Mouse (Mus musculus): ENCODE measurements at regions not wholly inside any gene's neighbourhood (a gene's known extent, or its start where the extent isn't known, plus 50 kb on each side); places are given as distances from the start of the nearest gene placed in this dataset.

DNA sequence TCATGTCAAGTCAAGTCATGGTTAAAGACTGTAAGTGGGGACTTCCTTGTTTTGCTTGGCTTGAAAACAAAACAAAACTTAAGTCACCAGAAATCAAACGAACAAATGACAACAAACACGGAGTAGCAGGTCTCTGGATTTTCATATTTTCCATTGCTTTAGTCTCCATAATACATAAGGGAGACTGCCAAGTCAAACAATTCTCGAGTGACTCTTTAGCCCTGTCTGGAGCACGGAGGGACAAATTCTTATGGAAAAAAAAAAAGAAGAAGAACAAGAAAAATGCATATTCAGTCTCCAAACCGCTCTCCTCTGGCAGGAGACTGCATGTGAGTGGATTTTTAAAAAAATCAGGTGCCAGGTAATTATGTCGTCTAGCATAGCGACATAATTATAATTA is 129.6 kb upstream of the Med14 start:
- intact Hi-C loops (cut with DNase I) = no loop called here
- no peak for DNase-seq

DNA sequence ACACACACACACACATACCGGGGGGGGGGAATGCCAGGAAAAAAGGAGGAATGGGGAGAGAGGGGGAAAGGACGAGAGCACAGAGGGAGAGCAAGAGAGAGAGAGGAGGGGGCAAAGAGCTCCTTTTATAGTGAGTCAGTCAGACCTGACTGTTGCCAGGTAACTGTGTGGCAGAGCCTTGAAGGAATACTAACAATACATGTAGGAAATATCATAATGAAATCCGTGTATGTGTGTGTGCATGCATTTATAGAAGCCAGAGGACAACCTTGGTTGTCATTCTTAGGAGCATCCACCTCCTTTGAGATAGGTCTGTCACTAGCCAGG is 127.6 kb upstream of the Med14 start:
- no peak for DNase-seq
- intact Hi-C loops (cut with DNase I) = no loop called here

DNA sequence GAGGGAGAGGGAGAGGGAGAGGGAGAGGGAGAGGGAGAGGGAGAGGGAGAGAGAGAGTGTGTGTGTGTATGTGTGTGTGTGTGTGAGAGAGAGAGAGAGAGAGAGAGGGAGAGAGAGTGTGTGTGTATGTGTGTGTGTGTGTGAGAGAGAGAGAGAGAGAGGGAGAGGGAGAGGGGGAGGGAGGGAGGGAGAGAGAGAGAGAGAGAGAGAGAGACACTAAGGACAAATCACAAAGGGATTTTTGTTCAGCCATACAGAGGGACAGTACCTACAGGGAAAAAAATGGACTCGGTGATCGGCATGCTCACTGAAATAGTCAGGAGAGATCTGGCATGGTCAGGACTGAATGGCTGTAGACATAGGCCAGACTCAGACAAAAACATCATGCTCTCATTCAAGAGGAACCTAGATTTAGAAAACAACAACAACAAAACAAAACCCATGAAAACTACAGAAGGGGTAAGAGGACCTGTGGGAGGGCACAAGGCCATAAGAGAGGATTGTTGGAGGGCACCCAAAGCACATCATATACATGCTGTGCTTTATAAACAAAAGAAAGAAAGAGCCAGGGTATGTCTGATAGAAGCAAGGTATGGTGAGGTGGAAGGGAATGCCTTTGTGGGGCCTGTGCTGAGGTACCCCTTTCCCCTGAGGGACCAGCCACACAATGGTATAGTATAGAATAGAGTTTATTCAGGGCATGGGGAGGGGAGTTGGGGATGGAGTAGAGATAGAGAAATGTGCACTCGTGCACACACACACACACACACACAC is 127.0 kb upstream of the Med14 start:
- intact Hi-C loops (cut with DNase I) = no loop called here
- DNase-seq = no peak

DNA sequence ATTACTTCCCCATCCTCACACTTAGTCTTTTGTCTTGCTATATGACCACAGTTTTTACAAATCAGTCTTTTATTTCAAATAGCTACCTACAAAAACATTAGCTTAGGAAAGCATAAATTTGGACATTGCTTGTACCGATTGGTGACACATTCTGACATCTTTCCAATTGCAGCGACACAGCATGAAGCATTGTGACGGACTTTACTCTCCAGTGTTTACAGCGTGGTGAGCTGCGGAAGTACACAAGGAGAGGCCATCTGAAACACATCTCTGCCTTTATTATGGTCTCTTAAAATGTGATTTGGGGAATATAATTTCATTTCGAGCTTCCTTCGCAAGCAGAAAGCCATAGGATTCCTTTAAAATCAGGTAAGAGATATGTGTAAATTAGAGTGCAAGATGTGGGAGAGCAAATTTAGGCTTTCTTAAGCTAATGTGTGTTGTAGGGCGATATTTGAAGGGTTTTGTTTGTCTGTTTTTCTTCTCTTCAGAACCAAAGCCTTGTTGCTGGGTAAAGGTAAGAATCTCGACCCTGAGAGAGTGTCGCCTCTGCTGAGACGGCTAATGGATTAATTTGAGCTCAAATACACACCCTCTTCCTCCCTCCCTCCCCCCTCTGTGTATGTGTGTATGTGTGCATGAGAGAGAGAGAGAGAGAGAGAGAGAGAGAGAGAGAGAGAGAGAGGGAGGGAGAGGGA is 126.3 kb upstream of the Med14 start:
- DNase-seq = no peak
- intact Hi-C loops (cut with DNase I) = no loop called here

DNA sequence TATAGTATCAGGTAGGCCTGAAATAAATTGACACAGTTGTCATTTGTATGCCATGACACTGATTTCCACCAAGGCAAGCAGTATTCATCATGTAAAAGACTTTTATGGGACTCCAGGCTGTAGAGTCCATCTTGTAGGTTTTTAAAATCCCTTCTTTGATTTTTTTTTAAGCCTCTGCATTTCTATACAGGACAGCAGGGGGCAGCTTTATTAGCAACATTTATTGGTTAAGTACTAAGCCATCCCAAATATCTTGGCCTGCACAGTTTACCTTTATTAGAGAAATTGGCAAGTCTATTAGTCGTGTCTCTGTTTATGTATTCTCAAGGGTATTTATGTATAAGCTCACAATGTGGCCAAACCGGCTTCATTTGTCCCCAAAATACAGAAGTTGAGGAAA is 125.6 kb upstream of the Med14 start:
- DNase-seq = no peak
- intact Hi-C loops (cut with DNase I) = no loop called here

DNA sequence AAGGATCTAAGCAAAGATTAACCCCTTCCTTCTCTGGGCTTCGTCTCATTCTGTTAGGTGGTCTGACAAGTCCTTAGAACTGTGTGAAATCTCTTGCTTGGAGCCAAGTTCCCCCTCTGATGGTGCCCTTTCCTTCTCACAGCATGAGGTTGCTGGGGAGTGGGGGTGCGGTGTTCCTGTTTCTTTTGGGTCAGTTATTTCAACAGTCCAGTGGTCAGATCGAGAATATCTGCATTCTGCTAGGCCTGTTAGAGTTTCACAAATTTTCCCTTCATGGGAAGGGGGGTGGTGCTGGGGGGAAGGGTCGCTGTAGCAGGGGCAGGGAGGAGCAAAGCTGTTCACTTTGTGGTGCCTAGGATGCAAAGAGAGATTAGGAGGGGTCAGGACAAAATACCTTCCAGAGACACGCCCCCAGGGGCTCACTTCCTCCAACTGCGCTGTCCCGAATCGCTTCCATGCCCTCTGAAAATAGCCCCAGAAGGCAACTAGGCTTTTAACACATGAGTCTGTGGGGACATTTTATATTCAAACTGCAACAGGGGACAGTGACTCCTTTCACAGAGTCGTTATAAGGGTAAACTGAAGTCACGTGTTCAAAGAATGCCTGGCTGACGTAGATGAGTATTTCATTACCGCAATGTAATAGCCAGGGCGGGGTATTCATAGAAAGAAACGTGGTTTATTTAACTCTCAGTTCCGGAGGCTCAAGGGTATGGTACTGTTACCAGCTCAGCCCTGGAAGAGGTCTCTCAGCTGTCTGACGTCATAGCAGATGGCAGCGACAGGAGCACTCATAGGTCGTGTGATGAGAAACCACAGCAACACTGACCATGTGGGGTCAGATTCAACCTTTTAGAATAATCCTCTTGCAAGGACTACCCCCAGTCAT is 124.5 kb upstream of the Med14 start:
- intact Hi-C loops (cut with DNase I) = no loop called here
- DNase-seq = peak; percentile 2

DNA sequence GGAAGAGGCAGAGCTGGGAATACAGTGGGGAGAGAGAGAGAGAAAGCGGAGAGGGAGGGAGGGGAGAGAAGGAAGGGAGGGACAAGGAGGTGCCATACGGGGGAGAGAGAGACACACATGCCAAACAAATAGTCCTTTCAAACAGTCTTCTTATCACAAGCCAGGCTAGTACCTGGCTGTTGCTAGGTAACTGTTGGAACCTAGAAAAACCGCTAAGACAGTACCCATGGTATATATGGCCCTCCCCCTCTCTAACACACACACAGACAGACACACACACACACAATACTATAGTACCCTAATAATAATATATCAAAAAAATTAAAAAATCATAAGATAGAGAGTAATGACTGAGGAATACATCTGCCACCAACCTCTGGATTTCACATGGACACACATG is 117.4 kb upstream of the Med14 start:
- intact Hi-C loops (cut with DNase I) = no loop called here
- DNase-seq = no peak

DNA sequence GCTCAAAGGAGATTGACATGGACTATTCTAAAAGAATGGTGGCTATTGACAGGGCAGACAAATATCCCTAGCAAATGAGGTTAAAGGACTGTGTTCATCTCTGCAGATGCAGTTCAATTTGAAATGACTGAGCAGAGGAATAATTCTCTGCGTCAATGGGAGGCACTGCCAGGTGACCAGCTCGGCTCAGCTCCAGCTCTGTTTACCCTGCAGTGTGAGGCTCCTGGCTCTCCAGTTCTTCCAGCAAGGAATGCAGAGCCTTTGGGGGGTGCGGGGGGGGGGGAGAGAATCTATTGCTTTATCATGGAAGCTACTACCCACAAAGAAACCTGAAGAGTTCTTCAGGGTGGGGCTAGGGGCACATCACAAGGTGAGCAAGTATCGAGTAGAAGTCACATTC is 115.6 kb upstream of the Med14 start:
- intact Hi-C loops (cut with DNase I) = no loop called here

DNA sequence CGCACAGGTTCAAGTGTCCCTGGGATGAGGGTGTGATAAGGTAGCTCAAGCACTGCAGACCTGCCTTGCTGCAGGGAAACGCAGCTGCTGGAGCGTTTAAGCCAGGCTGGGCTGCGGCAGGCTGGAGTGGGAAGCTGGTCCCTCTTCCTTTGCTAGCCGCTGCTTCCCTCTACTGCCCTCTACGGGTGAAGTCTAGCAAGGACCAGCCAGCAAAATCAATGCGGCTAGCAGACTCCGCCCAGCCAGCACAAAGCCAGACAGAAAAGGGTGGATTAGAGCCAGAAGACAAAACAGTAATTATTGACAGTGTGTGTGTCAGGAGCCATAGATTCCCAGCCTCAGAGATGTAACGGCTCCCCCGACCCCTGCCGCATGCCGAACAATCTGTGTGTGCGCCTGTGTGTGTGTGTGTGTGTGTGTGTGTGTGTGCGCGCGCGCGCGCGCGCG is 111.8 kb upstream of the Med14 start:
- intact Hi-C loops (cut with DNase I) = loop anchor here (5.0 kb wide), 1 partner anchor 199 kb away; the partner anchor contains the start of gene Usp9x
- peak; percentile 82 for DNase-seq

More for the DNA sequence above, 115.6 kb upstream of the Med14 start:
- DNase-seq = no peak

DNA sequence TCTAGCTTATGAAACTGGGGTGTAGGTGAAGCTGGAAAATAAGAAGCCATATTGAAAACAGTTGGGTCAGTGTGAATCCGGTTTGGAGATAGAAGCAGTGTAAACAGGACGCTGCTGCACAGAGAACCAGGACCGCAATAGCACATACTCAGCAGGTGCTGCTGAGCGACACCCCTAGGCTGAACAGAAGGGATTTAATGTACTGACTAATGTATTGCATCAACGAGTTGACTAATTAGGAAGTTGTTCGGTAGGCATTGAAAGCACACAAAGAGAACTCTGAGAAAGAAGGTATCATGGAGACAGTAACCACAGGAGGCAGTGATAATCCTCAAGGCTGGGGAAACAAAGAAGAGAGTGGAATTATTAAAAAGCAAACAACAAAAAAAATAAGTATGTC is 111.4 kb upstream of the Med14 start:
- intact Hi-C loops (cut with DNase I) = loop anchor here (5.0 kb wide), 1 partner anchor 199 kb away; the partner anchor contains the start of gene Usp9x
- DNase-seq = no peak

DNA sequence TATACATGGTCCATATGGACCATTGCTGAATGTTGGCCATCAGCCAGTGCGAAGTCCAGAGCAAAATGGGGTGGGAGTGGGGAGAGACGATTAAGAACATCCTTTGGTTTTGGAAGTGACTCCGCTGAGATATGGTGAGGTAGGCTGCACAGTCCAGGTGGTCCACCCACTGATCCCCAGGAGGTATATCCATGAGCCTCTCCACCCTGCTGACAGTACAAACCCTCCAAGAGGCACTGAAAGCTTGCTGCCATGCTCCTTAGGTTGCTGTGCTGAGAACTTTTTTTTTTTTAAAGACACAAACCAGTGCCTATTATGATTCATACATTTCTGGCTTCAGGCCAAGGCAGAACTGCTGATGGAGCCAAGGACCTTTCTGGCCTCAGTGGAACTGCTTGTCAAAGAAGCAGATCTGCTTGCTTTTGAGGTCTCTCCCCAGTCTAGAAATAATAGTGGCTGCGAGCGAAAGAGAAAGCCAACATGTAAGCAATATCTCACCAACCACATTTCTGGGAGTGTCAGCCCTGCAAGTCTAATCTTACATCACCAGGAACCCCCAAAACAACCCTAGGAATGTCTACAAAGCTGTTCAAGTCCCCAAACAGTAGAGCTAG is 105.1 kb upstream of the Med14 start:
- no peak for DNase-seq
- intact Hi-C loops (cut with DNase I) = no loop called here

DNA sequence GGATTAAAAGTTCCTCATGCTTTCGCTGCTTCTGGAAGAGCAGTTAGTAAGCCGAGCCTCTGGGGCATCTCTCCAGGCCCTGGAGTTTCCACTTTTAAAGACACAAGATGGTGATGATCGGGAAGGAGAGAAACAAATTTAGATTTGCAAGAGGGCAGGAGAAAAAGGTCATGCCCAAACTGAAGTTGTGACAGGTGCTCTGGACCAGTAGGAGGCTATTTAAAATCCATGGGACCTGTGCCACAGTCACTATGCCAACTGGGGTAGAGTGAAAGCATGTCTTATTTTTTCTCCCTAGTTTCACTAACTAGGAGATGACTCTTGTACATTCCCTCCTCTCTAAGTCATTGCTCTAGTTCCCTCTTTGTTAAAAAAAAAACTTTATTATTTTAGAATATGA is 104.3 kb upstream of the Med14 start:
- no peak for DNase-seq
- intact Hi-C loops (cut with DNase I) = no loop called here

DNA sequence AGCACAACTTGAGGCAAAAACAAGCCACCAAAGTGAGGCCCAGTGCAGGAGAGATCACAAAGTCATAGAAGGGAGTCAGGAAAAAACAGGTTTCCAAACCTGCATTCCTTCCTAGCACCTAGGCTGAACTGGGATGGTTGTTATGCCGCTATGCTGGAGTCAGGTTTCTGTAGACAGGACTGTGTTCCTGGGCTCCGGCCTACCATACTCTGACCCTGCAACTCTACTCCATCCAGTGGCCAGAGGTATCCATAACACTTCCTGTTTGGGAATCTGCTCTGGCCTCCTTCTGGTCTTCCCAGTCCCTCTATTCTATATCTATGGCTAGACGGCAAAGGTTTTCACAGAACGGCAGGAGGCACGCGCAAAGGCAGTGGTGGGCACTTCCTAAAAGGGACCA is 98.3 kb upstream of the Med14 start:
- intact Hi-C loops (cut with DNase I) = no loop called here
- DNase-seq = no peak

DNA sequence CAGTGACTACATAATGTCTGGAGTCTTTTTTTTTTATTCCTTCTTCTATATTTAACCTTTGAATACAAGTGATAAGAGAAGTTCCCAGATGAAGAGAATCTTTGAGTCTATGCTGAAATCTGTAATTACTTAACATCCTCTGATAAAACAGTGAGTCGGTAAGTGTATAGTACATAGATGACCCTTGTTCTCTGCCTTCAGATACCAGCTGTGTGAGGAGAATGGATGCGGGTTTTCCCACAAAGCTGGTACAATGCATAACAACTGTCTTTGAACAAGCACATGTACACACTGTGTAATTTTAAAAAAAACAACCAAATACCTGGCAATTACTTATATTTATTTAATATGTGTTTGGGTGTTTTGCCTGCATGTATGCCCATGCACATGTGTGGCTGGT is 96.9 kb upstream of the Med14 start:
- intact Hi-C loops (cut with DNase I) = no loop called here
- no peak for DNase-seq

DNA sequence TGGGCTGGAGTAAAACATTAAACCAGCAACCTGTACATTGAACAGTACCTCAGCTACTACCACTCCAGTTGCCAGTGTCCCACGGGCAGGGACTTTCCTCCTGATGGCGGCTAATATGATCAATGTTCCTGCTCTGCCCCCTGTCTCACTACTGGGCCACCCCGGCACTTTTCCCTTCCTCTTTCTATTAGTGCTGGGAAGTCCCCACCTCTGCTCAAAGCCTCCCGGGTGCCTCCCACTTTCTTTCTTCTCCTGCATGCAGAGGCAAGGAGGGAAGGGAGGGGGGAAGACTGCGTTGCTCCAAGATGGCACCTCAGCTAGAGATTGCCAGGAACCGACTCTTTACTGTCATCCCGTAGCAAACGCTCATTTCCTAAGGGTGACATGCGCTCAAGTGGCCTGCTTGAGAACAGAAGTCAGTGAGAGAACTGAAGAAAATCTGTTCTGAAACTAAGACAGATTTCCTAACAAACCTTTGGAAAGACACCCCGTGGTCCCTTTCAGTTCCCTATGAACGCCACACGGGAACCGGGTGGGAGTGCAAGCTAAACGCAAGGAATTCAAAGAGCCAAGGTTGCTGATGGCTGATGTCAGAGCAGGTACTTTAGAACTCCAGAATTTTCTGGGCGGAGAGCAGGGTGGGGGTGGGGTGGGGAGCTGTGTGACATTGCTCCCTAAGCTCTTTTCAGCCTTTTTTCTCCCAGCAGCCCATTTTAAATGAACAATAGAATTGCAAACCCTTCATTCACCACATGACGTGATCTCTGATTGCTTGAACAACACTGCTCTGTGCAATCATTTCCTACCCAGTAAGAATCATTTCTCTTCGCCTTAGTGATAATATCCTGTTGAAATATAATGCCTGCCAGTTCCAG is 96.2 kb upstream of the Med14 start:
- intact Hi-C loops (cut with DNase I) = no loop called here

DNA sequence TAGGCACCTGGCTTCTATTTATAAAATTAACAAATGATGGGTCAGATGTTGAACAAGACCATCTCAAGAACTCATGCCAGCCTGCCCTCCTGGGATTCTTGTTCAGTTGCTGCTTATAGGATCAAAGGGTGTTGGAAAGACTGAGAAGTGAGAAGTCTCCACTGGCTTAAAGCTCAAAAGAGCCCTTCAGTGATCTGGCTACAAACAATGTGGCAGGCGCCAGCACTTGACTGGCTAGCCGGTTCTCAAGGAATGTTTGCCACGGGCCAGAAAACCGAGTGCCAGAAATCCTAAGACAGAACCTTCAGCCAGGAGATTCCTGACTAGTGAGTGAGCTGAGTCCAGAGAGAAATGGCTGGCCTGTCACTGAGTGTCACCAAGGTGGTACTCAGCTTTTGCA is 93.6 kb upstream of the Med14 start:
- peak; percentile 4 for DNase-seq
- intact Hi-C loops (cut with DNase I) = no loop called here

More for the DNA sequence above, 96.2 kb upstream of the Med14 start:
- DNase-seq = peak; percentile 25

DNA sequence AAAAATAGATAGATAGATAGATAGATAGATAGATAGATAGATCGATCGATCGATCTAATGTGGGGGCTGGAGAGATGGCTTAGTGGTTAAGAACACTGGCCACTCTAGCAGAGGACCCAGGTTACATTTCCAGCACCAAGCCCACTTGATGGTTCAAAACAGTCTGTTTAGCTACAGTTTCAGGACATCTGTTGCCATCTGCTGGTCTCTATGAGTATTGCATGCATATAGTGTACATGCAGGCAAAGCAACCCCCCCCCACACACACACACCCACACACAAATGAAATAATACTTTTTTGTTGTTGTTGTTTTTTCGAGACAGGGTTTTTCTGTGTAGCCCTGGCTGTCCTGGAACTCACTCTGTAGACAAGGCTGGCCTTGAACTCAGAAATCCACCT is 89.8 kb upstream of the Med14 start:
- intact Hi-C loops (cut with DNase I) = no loop called here
- no peak for DNase-seq

DNA sequence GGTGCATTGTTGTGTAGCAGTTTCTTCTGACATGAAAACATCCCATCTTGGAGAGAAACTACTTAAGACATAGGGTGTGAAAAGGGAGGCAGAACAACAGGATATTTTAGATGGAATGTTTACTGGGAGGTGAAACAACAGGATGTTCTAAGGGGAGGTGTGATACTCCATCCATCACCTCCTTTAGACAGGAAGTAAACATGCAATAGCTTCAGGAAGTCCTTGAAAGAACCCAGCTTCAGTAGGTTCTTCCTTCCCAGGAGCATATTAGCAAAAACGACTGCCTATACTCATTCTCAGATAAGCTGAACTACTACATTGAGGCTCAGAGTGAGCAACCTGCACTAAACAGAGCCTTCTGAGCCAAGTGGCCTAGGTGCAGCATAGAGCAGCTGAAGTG is 82.6 kb upstream of the Med14 start:
- intact Hi-C loops (cut with DNase I) = no loop called here
- DNase-seq = no peak

DNA sequence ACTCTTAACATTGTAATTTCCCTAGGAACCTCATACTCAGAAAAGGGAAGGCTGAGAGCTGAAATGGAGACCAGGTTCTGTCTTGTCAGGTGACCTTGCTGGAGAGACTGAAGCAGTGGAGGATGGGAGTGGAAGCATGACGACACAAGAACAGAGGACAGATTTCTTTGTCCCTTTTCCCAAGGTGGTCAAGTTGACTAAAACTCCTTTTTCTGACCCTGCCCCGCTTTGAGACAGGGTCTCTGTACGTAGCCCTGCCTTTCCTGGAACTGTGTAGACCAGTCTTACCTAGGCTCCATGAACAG is 79.1 kb upstream of the Med14 start:
- DNase-seq = no peak
- intact Hi-C loops (cut with DNase I) = no loop called here

Measured in left cerebral cortex, postnatal 4 days (tissue).